Mouse (Mus musculus) kidney, postnatal 0 days (tissue): ENCODE measurements around the gene Por. TPM values are rescaled to one million over a fixed set of nuclear protein-coding genes. Genes with fewer than 3 reads are reported as not detected.

ENCODE experiments used
- ATAC-seq: fragments of 200-750 bp; cut with Nextera tagmentation; replicated peaks from 2 replicates; pipeline ENCODE4 v1.8.0; 2017; ENCODE audit warnings: low read depth, moderate number of reproducible peaks, moderate TSS enrichment, moderate library complexity; ENCODE audit not compliant: low FRiP score
- DNase-seq: peaks from one replicate; pipeline ENCODE4 v3.0.0-alpha.2; 2016; ENCODE audit warnings: low spot score
- H3K27ac ChIP-seq: fragments of 300-500 bp; sonication (generic); 2 replicates; pipeline ENCODE4 v1.5.1; 2014; ENCODE audit warnings: mild to moderate bottlenecking
- H3K27me3 ChIP-seq: fragments of 300-500 bp; sonication (generic); 2 replicates; pipeline ENCODE4 v1.6.1; 2014; ENCODE audit warnings: low read length, mixed read lengths; ENCODE audit not compliant: insufficient read depth
- H3K36me3 ChIP-seq: fragments of 300-500 bp; sonication (generic); 2 replicates; pipeline ENCODE4 v1.6.1; 2014; ENCODE audit warnings: low read length, mixed read lengths; ENCODE audit not compliant: insufficient read depth
- H3K4me1 ChIP-seq: fragments of 300-500 bp; sonication (generic); replicated peaks from 2 replicates; pipeline ENCODE4 v1.6.1; 2014; ENCODE audit warnings: antibody characterized with exemption, low read length, mixed read lengths; ENCODE audit not compliant: insufficient read depth
- H3K4me2 ChIP-seq: fragments of 300-500 bp; sonication (generic); 2 replicates; pipeline ENCODE4 v1.6.1; 2014; ENCODE audit warnings: mild to moderate bottlenecking, low read length, moderate library complexity, mixed read lengths
- H3K4me3 ChIP-seq: fragments of 300-500 bp; sonication (generic); replicated peaks from 2 replicates; pipeline ENCODE4 v1.5.1; 2014; ENCODE audit warnings: low read depth, low read length
- H3K9ac ChIP-seq: fragments of 300-500 bp; sonication (generic); 2 replicates; pipeline ENCODE4 v1.6.1; 2014; ENCODE audit warnings: low read depth, low read length
- H3K9me3 ChIP-seq: fragments of 300-500 bp; sonication (generic); replicated peaks from 2 replicates; pipeline ENCODE4 v1.6.1; 2016; ENCODE audit warnings: low read length, inconsistent platforms, mixed read lengths
- CTCF ChIP-seq: IDR thresholded peaks from 2 replicates; pipeline ENCODE4 v1.5.1; 2016; ENCODE audit warnings: antibody characterized with exemption, low read depth, mild to moderate bottlenecking, moderate library complexity
- WGBS: fragments of 180-500 bp; shearing (Covaris S2); extraction: QIAGEN DNeasy Blood & Tissue Kit; methylation state at CpG from one replicate; pipeline ENCODE4 v1.1.7; 2014; 5-methylcytosine and 5-hydroxymethylcytosine counted together
- polyA plus RNA-seq: library from polyadenylated mRNA; unstranded; fragments of >200 nt; fragmentation: Nextera tagmentation; extraction: Ambion mirVana; gene quantifications from 2 replicates; pipeline ENCODE4 v1.2.1, GENCODE M21; 2015

Gene Por
- polyA plus RNA-seq, 1 experiment from 2014 or later: 86.4 TPM

- 79% methylated on average over 10 of the region's 10 CpGs for WGBS
Measured at GRCm38 (mm10) chr5:135642686-135643551, 26.9 kb upstream of the Por start.

GRCm38 (mm10) chr5:135643552-135643842 is 26.3 kb upstream of the Por start:
- Histone ChIP-seq H3K4me1 (no peaks in the 10 kb centered on the region), H3K9ac (no peak overlapping the region), H3K4me3 (no peak overlapping the region), H3K9me3 (no peaks in the 10 kb centered on the region), H3K27me3 (no peaks in the 10 kb centered on the region), H3K27ac (no peak overlapping the region), H3K36me3 (peaks cover 9% of the 10 kb centered on the region), H3K4me2 (no peak overlapping the region)
- TF ChIP-seq CTCF: no peak
- no peak for ATAC-seq
- DNase-seq: no peak
- 95% methylated on average over 1 of the region's 1 CpGs for WGBS

More at GRCm38 (mm10) chr5:135642686-135643551, 26.9 kb upstream of the Por start:
- no peaks in the 10 kb centered on the region for H3K27me3 ChIP-seq
- H3K4me1 ChIP-seq: no peaks in the 10 kb centered on the region
- peaks cover 9% of the 10 kb centered on the region for H3K36me3 ChIP-seq
- no peak overlapping the region for H3K4me3 ChIP-seq
- no peak for TF ChIP-seq CTCF
- H3K4me2 ChIP-seq: no peak overlapping the region
- H3K9me3 ChIP-seq: no peaks in the 10 kb centered on the region
- ATAC-seq: peak; percentile 64
- no peak overlapping the region for H3K27ac ChIP-seq
- no peak overlapping the region for H3K9ac ChIP-seq
- DNase-seq: no peak

GRCm38 (mm10) chr5:135643869-135644268 is 26.0 kb upstream of the Por start:
- WGBS: 91% methylated on average over 8 of the region's 8 CpGs
- Histone ChIP-seq H3K27ac (no peak overlapping the region), H3K4me3 (no peak overlapping the region), H3K4me1 (no peaks in the 10 kb centered on the region), H3K9me3 (no peaks in the 10 kb centered on the region), H3K9ac (no peak overlapping the region), H3K36me3 (peaks cover 9% of the 10 kb centered on the region), H3K4me2 (no peak overlapping the region), H3K27me3 (no peaks in the 10 kb centered on the region)
- ATAC-seq (no peak), DNase-seq (no peak)
- no peak for TF ChIP-seq CTCF

GRCm38 (mm10) chr5:135645330-135645729 is 24.5 kb upstream of the Por start:
- Histone ChIP-seq H3K36me3 (peaks cover 4% of the 10 kb centered on the region), H3K27ac (no peak overlapping the region), H3K9ac (no peak overlapping the region), H3K4me3 (no peak overlapping the region), H3K4me2 (no peak overlapping the region), H3K9me3 (no peaks in the 10 kb centered on the region), H3K27me3 (no peaks in the 10 kb centered on the region), H3K4me1 (no peaks in the 10 kb centered on the region)
- 85% methylated on average over 5 of the region's 5 CpGs for WGBS
- no peak for TF ChIP-seq CTCF
- DNase-seq: no peak
- no peak for ATAC-seq

GRCm38 (mm10) chr5:135646038-135646437 is 23.8 kb upstream of the Por start:
- DNase-seq: no peak
- Histone ChIP-seq H3K9ac (no peak overlapping the region), H3K4me3 (no peak overlapping the region), H3K4me1 (no peaks in the 10 kb centered on the region), H3K4me2 (no peak overlapping the region), H3K9me3 (no peaks in the 10 kb centered on the region), H3K36me3 (peaks cover 4% of the 10 kb centered on the region), H3K27me3 (no peaks in the 10 kb centered on the region), H3K27ac (no peak overlapping the region)
- 48% methylated on average over 6 of the region's 6 CpGs for WGBS
- ATAC-seq: no peak
- no peak for TF ChIP-seq CTCF

GRCm38 (mm10) chr5:135648461-135649308 is 21.1 kb upstream of the Por start:
- no peak overlapping the region for H3K4me3 ChIP-seq
- H3K27me3 ChIP-seq: no peaks in the 10 kb centered on the region
- H3K36me3 ChIP-seq: no peaks in the 10 kb centered on the region
- no peak overlapping the region for H3K27ac ChIP-seq
- WGBS: 74% methylated on average over 9 of the region's 9 CpGs
- DNase-seq: no peak
- H3K9ac ChIP-seq: no peak overlapping the region
- ATAC-seq: no peak
- TF ChIP-seq CTCF: no peak
- H3K4me1 ChIP-seq: no peaks in the 10 kb centered on the region
- H3K4me2 ChIP-seq: no peak overlapping the region
- H3K9me3 ChIP-seq: no peaks in the 10 kb centered on the region
